Mouse (Mus musculus) kidney, adult 2 months (tissue): ENCODE measurements at regions not wholly inside any gene's neighbourhood (a gene's known extent, or its start where the extent isn't known, plus 50 kb on each side); places are given as distances from the start of the nearest gene placed in this dataset.

ENCODE experiments used
- DNase-seq: peaks from one replicate; pipeline ENCODE4 v3.0.0; 2021
- H3K27ac ChIP-seq: fragments of 200-500 bp; 2 replicates; pipeline ENCODE4 v1.5.1; 2012; ENCODE audit warnings: low read depth, low read length, control low read depth, inconsistent platforms; ENCODE audit not compliant: insufficient read depth
- H3K27me3 ChIP-seq: fragments of 200-500 bp; replicated peaks from 2 replicates; pipeline ENCODE4 v1.6.1; 2012; ENCODE audit warnings: mild to moderate bottlenecking, moderate library complexity, low read length, inconsistent platforms; ENCODE audit not compliant: control insufficient read depth, insufficient read depth
- H3K36me3 ChIP-seq: fragments of 200-500 bp; 2 replicates; pipeline ENCODE4 v1.6.1; 2012; ENCODE audit warnings: mild to moderate bottlenecking, moderate library complexity, low read length, inconsistent platforms; ENCODE audit not compliant: control insufficient read depth, insufficient read depth
- H3K4me1 ChIP-seq: fragments of 200-500 bp; 2 replicates; pipeline ENCODE4 v1.6.1; 2011; ENCODE audit warnings: low read length; ENCODE audit not compliant: control insufficient read depth, insufficient read depth
- H3K4me3 ChIP-seq: fragments of 200-500 bp; 2 replicates; pipeline ENCODE4 v1.5.1; 2011; ENCODE audit warnings: mild to moderate bottlenecking, low read depth, low read length, control low read depth; ENCODE audit not compliant: insufficient read depth
- CTCF ChIP-seq: fragments of 200-500 bp; conservative IDR thresholded peaks from 2 replicates; pipeline ENCODE4 v1.5.1; 2011; ENCODE audit warnings: low read depth, mild to moderate bottlenecking, control low read depth, low read length, moderate library complexity, mixed read lengths; ENCODE audit not compliant: insufficient read depth, insufficient read length
- POLR2A ChIP-seq: fragments of 200-500 bp; IDR thresholded peaks from one replicate; pipeline ENCODE4 v1.6.1; 2011; ENCODE audit warnings: low read depth, low read length, control low read depth
- WGBS: fragments of 180-500 bp; shearing (Covaris S2); methylation state at CpG from one replicate; pipeline ENCODE4 v1.1.7; 2018; 5-methylcytosine and 5-hydroxymethylcytosine counted together

DNA sequence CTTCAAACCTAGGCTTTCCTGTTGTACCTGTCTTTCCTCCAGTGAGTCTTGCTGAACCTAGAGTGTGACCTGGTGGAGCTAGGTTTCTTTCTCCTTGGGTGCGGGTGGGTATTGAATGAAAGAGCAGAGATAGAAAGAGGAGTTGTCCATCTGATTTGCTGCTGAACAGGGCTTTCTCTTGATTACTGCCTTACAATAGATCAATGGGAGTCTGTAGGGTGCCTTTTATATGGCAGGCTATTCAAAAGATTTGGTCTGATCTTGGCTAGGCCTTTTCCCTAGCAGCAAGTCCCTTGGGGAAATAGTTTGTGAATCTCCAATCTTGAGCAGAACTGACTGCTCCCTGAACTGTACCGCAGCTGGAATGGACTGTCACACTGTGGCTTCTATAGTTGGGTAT, 1253.3 kb upstream of the A1bg start:
- DNase-seq: no peak
- Histone ChIP-seq H3K4me1 (no peaks in the 10 kb centered on the region), H3K27me3 (no peaks in the 10 kb centered on the region), H3K4me3 (no peak overlapping the region), H3K36me3 (no peaks in the 10 kb centered on the region), H3K27ac (no peak overlapping the region)
- TF ChIP-seq CTCF (no peak), POLR2A (no peak)
- 94% methylated on average over 2 of the region's 2 CpGs for WGBS

DNA sequence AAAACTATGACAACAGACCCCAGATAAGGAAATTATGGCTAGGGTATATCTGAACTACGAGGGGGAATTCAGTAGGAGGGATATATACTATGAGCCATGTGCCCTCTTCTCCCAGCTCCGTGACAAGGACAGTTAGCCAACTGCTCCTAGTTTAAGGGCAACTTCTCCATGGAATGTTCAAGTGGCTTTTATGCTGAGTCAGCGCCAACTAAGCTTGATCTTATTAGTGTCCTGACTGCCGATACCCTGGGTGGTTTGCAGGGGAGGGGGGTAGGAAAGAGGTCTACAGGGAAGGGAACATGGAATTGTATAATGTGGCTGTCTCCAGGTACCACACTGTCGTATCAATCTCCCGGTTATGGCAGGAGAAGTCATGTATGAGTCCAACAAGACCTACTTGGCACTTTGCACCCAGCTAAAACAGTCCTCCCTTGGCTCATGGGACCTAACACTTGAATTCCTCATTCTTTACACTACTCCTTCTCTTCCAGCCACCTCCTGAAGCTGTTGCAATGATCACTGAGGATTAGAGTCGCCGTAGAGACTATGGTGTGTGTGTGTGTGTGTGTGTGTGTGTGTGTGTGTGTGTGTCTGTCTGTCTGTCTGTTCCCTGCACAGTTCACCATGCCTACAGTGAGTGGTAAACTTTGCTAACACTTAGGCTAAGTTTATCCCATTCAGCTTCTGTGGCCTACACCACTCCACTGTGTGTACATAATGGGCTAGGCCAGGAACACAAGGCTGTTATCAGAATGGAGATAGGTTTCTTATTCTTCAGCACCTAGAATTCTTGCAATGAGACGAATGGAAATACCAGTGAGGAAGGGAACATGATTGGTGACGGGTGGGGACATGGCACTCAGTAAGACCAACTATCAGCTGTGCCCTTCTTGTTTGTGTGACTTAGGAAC, 1251.1 kb upstream of the A1bg start:
- no peak for DNase-seq
- TF ChIP-seq POLR2A: no peak
- no peak for TF ChIP-seq CTCF
- H3K4me1 ChIP-seq: no peaks in the 10 kb centered on the region
- no peaks in the 10 kb centered on the region for H3K36me3 ChIP-seq
- H3K27me3 ChIP-seq: no peaks in the 10 kb centered on the region
- WGBS: 93% methylated on average over 10 of the region's 10 CpGs
- H3K4me3 ChIP-seq: no peak overlapping the region
- H3K27ac ChIP-seq: no peak overlapping the region

DNA sequence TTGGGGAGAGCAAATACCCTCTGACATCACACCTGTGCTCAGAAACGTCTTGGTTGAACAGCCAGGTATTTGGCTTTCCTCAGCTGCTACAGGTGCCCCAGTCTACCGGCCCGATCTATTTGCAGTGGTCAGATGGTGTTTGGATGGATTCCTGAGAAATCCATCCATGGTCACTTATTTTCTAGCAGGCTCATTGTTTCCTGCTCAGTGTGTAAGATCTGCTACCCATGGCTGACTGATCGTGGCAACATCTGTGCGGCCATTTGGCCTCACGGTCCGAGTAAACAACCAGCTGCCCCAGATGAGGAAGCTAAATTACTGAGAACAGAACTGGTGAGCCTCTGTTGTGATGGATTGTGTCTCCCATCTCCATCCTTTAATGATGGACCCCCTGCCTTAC, 1248.8 kb upstream of the A1bg start:
- 66% methylated on average over 7 of the region's 7 CpGs for WGBS
- no peak for DNase-seq
- Histone ChIP-seq H3K27ac (no peak overlapping the region), H3K4me1 (peaks cover 8% of the 10 kb centered on the region; the same call in 1 of the 2 replicates), H3K27me3 (no peaks in the 10 kb centered on the region), H3K4me3 (no peak overlapping the region), H3K36me3 (no peaks in the 10 kb centered on the region)
- TF ChIP-seq POLR2A (no peak), CTCF (no peak)

DNA sequence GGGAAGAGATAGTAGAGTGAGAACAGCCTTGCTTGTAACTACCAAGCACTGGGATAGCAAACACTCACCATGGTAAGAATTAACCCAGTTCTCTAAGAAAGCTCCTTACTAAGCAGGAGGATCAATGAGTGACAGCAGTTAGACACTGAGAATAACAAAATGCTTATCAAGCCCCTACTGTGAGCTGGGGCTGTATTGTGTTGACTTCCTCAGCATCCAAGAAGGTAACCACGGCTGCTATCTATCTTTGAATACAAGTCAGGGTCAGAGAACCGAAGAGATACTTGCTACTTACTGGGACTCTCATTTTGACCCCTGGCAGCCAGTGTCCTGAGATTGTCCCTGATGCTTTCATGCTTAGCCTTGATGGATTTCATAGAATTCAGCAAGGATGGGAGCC, 1248.4 kb upstream of the A1bg start:
- H3K36me3 ChIP-seq: no peaks in the 10 kb centered on the region
- DNase-seq: no peak
- H3K4me1 ChIP-seq: peaks cover 8% of the 10 kb centered on the region; the same call in 1 of the 2 replicates
- WGBS: 75% methylated on average over 2 of the region's 2 CpGs
- TF ChIP-seq CTCF: no peak
- TF ChIP-seq POLR2A: no peak
- H3K4me3 ChIP-seq: no peak overlapping the region
- H3K27ac ChIP-seq: no peak overlapping the region
- H3K27me3 ChIP-seq: no peaks in the 10 kb centered on the region

DNA sequence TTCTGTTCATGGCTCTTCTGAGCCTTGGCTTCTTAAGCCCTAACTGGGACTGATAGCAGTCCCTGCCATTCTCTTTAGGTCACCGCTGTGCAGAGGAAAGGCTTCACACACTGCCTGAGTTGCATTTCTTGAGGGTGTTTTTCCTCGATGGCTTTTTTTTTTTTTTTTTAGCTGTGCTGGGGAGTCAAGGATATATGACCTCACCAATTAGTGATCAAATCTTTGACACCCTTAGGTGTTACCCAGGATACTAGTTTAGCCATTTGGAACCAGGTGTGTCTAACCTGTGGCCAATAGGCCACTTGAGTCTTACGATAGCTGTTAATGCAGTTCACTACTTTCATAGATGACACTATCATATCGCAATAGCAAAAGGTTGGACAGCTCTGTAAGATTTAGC, 1247.5 kb upstream of the A1bg start:
- Histone ChIP-seq H3K27me3 (no peaks in the 10 kb centered on the region), H3K4me3 (no peak overlapping the region), H3K27ac (no peak overlapping the region), H3K36me3 (no peaks in the 10 kb centered on the region), H3K4me1 (peaks cover 8% of the 10 kb centered on the region; the same call in 1 of the 2 replicates)
- WGBS: 90% methylated on average over 4 of the region's 4 CpGs
- TF ChIP-seq CTCF (no peak), POLR2A (no peak)
- DNase-seq: no peak

DNA sequence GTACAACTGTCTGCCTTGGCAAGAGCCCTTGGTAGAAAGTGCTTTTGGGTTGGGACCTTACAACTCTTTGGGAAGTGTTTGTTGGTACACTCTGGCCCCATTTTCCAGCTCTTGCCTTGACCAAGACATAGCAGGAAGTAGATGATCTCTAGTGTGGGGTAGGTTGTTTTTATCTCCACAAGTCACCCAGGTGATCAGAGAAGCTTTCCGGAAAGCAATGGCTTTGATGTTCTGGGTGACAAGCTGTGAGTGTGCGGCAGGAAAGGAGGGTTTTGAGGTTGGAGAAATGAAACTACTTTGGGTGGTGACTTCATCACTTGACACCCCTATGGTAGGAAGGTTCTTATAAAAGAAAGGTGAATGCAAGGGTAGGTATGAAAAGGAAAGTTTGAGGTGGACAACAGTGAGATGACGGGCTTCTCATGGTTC, 1246.8 kb upstream of the A1bg start:
- Histone ChIP-seq H3K36me3 (no peaks in the 10 kb centered on the region), H3K27ac (no peak overlapping the region), H3K27me3 (no peaks in the 10 kb centered on the region), H3K4me1 (peaks cover 11% of the 10 kb centered on the region; the same call in 1 of the 2 replicates), H3K4me3 (no peak overlapping the region)
- TF ChIP-seq POLR2A (no peak), CTCF (no peak)
- 90% methylated on average over 3 of the region's 3 CpGs for WGBS
- no peak for DNase-seq

DNA sequence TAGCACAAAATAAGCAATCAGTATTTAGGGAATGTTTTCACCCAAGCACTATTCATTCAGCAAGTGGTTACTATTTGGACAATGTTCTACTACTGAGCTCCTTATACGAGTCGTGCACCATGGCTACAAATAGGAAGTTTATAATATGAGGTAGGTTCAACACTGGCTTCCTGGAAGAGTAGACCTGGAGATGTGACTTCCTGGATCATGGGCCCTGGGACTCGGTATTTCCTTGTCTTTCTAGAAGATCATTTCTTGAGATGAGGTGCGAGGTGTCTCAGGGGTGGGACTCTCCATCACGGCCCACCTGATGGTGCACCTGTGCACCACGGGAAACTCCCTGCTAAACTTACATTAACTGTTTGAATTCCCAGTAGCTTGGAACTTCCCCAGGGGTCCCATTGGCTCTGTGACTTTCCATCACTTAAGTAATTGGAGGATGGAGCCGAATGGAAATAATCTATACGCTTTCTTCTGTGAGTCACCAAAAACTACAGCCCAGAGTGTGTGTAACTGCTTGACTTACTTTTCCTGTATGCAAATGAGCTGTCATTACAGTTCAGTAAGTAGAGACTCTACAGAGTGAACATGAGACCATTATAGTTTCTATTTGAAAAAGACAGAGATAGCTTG, 1246.3 kb upstream of the A1bg start:
- H3K27ac ChIP-seq: no peak overlapping the region
- 92% methylated on average over 8 of the region's 8 CpGs for WGBS

More for the DNA sequence above, 1246.3 kb upstream of the A1bg start:
- Histone ChIP-seq H3K4me3 (no peak overlapping the region), H3K27me3 (no peaks in the 10 kb centered on the region), H3K4me1 (peaks cover 11% of the 10 kb centered on the region; the same call in 1 of the 2 replicates), H3K36me3 (no peaks in the 10 kb centered on the region)
- TF ChIP-seq POLR2A (no peak), CTCF (no peak)
- DNase-seq: no peak
